Mouse (Mus musculus): ENCODE measurements around the gene 3110082J24Rik.

The 3110082J24Rik gene

GRCm38 (mm10) chr5:30118018-30118417 lies 12.1 kb upstream of the 3110082J24Rik start:
- DNase-seq (ENCODE audit: low spot score in 2 of 2), result no peak

DNA sequence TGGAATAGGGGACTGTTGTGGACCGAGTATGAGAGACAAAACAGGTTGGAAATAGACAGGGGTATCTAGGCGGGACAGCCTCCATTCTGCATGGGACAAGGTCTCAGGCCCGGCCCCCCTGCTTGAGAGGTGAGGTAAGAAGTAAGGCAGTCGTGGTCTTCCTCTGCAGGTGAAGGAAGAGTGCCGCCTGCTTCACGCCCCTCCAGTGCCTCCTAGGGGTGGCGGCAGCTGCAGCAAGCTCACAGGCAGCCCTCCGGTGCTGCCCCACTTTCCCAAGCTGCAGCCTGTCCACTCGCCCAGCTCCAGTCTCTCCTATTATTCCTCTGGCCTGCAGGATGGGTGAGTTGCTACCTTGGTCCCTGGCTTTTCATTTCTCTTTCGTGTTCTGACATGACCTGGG lies 9.8 kb upstream of the 3110082J24Rik start:
- DNase-seq (ENCODE audit: low spot score in 2 of 2), result no peak

DNA sequence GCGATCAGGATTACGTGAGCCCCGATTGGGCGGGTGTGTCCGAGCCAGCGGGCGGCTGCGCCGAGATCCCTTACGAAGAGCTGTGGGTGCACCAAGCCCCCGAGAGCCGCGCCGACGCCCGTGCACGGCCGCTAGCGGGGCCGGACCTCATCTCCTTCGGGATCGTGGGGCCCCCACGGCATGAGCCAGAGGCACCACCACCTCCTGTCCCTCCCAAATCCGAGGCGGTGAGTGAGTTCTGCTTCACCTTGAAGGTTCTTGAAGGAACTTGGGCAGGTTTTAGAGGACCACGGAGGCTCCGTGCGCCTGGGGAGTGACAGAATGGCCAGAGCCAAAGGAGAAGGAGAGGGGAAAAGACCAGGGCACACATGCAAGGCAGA lies 8.9 kb upstream of the 3110082J24Rik start:
- DNase-seq (ENCODE audit: low spot score in 2 of 2), result no peak

- DNase-seq (ENCODE audit: low spot score in 2 of 2), result peak; percentile 47 to 48
Measured at GRCm38 (mm10) chr5:30113881-30114760, 8.2 kb upstream of the 3110082J24Rik start.

DNA sequence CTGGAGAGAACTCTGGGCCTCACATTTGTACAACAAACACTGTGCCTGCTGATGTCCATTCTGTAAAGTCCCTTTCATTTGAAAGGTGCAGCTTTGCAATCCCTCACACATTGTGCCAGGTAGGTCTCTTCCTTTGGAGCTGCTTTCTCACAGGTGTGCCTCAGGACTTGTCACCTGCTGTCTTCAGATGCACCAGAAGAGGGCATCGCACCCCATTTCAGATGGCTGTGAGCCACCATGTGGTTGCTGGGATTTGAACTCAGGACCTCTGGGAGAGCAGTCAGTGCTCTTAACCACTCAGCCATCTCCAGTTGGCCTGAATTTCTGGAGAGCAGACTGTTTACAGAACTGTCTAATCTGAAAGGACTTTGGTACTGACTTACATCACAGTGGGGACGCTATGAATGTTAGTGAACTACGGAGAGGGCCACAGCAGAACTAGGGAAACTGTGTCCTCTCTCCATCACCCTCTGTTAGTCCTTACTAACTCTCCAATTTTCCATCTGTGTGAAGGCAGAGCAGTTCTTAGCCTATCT lies 6.7 kb upstream of the 3110082J24Rik start:
- no peak for DNase-seq (ENCODE audit: low spot score in 2 of 2)

- no peak for DNase-seq (ENCODE audit: low spot score in 2 of 2)
Measured at GRCm38 (mm10) chr5:30111771-30112170, 5.9 kb upstream of the 3110082J24Rik start.

DNA sequence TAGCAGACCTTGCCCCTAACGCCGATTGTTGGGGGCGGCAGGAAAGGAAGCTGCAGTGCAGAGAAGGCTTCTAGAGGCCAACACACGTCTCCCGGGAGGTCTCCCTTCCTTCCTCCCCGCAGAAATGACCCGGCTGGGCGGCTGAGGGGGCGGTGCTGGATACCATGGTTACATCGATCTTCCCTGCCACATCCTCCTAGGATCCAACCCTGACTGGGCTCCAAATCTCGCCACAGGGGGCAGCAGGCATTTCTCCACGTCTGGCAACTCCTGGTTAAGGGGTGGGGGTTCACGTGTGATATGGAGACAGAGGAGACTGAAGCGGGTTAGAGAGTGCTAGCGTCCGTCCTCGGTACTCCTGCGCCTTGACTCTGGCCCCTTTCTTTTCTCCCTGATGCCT lies 5.2 kb upstream of the 3110082J24Rik start:
- no peak for DNase-seq (ENCODE audit: low spot score in 2 of 2)

DNA sequence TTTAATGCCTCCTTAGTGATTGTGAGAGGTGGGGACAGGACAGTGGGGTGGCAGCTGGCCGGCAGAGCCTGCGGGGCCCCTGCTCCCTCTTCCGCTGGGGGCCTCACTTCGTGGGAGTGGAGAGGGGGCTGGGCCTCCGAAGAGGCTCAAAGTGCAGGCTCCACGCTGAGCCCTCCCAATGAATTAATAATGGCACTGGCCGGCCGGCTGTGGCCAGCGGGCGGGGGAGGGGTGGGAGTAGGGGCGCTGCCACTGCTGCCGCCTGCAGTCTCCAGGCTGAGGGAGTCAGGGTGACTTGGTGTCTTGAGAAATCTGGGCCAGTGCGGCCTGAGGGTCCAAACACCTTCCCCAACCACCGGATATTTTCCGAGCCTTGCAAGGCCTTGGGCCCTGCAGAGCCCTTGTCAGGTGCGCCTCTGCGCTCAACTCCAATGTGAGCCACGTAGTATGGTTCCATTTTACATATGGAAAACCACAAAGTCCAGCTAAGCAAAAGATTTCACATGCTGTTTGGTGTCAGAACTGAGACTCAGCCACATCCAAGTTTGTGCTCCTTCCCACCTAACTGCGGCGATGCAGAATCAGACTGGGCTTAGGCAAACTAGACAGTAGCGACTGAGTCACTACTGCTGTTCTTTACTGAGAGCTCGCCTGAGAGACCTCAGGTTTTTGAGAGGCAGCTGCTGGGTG lies 4.6 kb upstream of the 3110082J24Rik start:
- no peak for DNase-seq (ENCODE audit: low spot score in 2 of 2)

- DNase-seq (ENCODE audit: low spot score in 2 of 2), result no peak
Measured at GRCm38 (mm10) chr5:30109899-30110298, 4.0 kb upstream of the 3110082J24Rik start.

DNA sequence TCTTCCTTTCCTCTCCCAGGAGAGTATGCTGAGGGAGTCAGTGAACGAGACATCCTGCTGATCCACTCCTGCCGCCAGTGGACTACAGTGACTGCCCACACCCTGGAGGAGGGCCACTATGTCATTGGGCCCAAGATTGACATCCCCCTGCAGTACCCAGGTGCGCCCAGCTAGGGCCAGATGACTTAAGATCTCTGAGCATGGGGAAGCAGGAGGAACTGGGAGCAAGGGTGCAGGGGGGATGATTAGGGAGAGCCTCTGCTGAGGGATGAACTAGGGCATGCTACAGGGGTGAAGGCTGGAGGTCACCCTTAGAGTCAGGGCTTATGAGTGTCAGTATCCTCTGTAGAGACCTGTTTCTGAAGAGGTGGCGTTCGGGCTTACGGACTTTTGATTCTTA lies 2.3 kb upstream of the 3110082J24Rik start:
- no peak for DNase-seq (ENCODE audit: low spot score in 2 of 2)

GRCm38 (mm10) chr5:30107611-30108041 lies 1.7 kb upstream of the 3110082J24Rik start:
- DNase-seq (ENCODE audit: low spot score in 2 of 2), result no peak

GRCm38 (mm10) chr5:30107186-30107585 lies 1.3 kb upstream of the 3110082J24Rik start:
- no peak for DNase-seq (ENCODE audit: low spot score in 2 of 2)

GRCm38 (mm10) chr5:30106756-30107155 lies 870 bp upstream of the 3110082J24Rik start:
- peak in 1 of 2 experiments; percentile 1 for DNase-seq (ENCODE audit: low spot score in 2 of 2)

DNA sequence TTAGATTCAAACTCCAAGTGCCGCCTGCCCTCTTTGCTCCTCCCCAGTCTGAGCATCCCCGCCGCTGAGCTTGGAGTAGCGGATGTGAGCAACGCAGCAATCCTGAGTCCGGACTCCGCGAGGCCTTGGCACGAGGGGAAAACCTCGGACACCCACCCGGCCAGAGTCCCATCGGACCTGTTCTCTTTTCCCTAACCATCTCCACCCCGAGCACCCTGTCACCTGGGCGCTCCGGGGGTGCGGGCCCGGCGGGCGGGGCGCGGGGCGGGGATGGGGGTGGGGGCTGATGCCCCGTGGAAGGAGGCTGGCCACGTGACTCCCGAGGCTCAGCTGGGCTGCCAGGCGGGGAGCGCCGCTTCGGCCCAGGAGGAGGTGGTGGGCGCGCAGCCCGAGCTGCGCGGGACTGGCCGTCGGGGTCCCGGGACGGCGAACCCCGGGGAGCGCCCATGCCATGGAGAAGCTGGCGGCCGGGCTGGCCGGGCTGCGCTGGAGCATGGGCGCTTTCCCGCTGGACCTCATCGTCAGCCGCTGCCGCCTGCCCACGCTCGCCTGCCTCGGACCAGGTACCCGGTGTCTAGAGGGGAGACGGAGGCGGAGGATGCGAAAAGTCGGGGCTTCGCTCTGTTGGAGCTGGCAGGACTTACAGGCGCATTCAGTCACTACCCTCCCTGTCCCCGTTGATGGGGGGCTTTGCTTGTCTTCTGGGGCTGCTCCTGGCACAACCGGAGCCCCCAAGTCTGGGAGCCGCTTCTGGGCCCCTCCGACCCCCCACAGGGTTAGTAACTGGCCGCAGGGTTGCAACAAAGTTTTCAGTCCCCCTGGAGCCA lies 832 bp downstream of the 3110082J24Rik start, which contains the start of gene Garem2:
Gene Garem2 (plus strand): TSS at position 321 of the 827 bp plus-strand sequence.
- peak in 1 of 2 experiments; percentile 5 for DNase-seq (ENCODE audit: low spot score in 2 of 2)

DNA sequence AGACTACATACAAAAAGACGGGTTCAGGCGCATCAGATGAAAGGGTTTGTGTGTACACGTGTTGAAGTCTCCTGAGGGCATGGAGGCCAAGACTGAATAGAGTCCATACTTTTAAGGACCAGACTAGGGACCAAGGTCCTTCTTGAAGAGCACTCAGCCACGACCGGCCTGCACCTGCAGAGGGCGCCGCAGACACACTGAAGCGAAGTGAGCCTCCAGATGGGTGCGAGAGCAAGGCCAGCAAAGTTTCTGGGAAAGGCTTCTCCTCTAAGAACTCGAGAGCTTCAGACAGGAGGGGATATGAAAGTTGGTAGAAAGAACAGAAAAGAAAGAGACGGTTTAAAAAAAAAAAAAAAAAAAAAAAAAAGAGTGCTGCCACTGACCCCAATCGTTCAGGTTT lies 1.5 kb downstream of the 3110082J24Rik start:
- peak in 1 of 2 experiments; percentile 36 for DNase-seq (ENCODE audit: low spot score in 2 of 2)

- DNase-seq (ENCODE audit: low spot score in 2 of 2), result no peak
Measured at GRCm38 (mm10) chr5:30103340-30103739, 2.5 kb downstream of the 3110082J24Rik start.

DNA sequence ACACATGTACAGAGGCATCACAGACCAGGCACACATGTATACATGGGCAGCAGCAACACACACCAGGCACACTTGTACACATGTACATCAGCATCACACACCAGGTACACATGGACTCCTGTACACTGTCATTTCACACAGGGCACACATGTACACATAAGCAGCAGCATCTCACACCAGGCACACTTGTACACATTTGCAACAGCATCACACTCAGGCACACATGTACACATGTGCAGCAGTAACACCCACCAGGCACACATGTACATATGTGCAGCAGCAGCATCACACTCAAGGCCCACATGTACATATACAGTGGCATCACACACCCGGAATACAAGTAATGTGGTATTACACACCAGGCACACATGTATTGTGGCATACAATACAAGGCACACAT lies 7.6 kb downstream of the 3110082J24Rik start:
- no peak for DNase-seq (ENCODE audit: low spot score in 2 of 2)

GRCm38 (mm10) chr5:30095731-30096130 lies 10.2 kb downstream of the 3110082J24Rik start:
- no peak for DNase-seq (ENCODE audit: low spot score in 2 of 2)

- no peak for DNase-seq (ENCODE audit: low spot score in 2 of 2)
Measured at GRCm38 (mm10) chr5:30094399-30094798, 11.5 kb downstream of the 3110082J24Rik start.

DNA sequence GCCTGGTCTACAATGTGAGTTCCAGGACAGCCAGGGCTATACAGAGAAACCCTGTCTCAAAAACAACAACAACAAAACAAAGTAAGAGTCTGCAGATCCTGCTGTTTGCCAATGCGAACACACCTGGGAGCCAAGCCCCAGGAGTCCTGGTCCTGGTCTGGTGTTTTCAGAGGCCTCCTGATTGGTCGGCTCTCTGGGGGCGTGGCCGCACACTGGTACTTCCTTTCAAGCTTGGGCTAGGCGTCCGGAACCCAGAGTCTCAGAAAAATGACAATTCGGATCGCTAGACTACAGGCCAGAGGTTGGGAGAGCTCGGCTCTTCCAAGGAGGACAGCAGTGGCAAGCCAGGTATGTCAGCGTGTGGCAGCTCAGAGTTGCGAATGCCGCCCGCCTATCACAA lies 13.2 kb downstream of the 3110082J24Rik start:
- DNase-seq (ENCODE audit: low spot score in 2 of 2), result no peak
